ENCODE assay signal across 8 mouse cellular contexts in the genomic region with DNA sequence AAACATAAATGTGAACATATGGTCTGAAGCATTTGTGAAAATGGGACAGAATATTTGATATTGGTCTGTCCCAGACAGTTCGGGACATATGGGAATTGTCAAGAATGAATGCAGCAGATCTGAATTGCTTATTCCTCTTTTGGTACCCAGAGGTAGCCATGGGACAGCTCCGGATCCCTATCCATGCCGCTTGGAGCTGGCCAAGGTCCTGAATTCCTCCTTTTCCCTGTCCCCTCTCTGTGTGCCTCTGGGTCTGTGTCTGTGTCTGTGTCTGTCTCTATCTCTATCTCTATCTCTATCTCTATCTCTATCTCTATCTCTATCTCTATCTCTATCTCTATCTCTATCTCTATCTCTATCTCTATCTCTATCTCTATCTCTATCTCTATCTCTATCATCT.
DNase-seq lines count a peak whose midpoint lies in the region; ATAC-seq and TF ChIP-seq lines count a peak whose summit lies in the region.
"Not testable (repeated sequence)": the region's sequence is repeated elsewhere in the genome, so short reads cannot be mapped to it uniquely, and the experiment has no call there.

No protein-coding gene starts in this region.

- H3K4me3 ChIP-seq in gastrocnemius, adult 2 months; hindbrain, embryonic 11.5 days (ENCODE audit: low read depth, low read length); lung, embryonic 16.5 days (ENCODE audit: low read length): not testable (repeated sequence)

- DNase-seq in R1 (ENCODE audit: low read depth, low spot score), result peak; percentile 60
- DNase-seq in cerebellum, postnatal 14 days, result peak; percentile 5 to 9
- peak; percentile 38 for DNase-seq in gastrocnemius, adult 2 months
- DNase-seq in hindbrain, embryonic 11.5 days (ENCODE audit: low spot score), result peak; percentile 72
- DNase-seq in kidney, postnatal 14 days, result peak; percentile 73
- DNase-seq in ovary, adult 18-20 months (ENCODE audit: low spot score), result peak; percentile 8
- peak; percentile 6 to 12 for DNase-seq in urinary bladder, adult 18-20 months (ENCODE audit: low spot score in 2 of 2)

- not testable (repeated sequence) for H3K9me3 ChIP-seq in hindbrain, embryonic 11.5 days (ENCODE audit: control insufficient read depth, low read length); lung, embryonic 16.5 days (ENCODE audit: control insufficient read depth, low read length)

- H3K36me3 ChIP-seq in hindbrain, embryonic 11.5 days (ENCODE audit: control insufficient read depth, insufficient read depth, low read length); lung, embryonic 16.5 days (ENCODE audit: control insufficient read depth, insufficient read depth, low read length): not testable (repeated sequence)

- not testable (repeated sequence) for H3K4me2 ChIP-seq in hindbrain, embryonic 11.5 days (replicated peaks; ENCODE audit: low read depth, low read length); lung, embryonic 16.5 days (ENCODE audit: low read depth, low read length)

- not testable (repeated sequence) for ATAC-seq in hindbrain, embryonic 11.5 days (ENCODE audit: low FRiP score)
- 0 out of 2 replicates have a peak, but pooled peaks have one; percentile 52 for ATAC-seq in lung, embryonic 16.5 days (ENCODE audit: low read depth)

- H3K4me1 ChIP-seq in hindbrain, embryonic 11.5 days (replicated peaks; ENCODE audit: control insufficient read depth, insufficient read depth, low read length); lung, embryonic 16.5 days (replicated peaks; ENCODE audit: control insufficient read depth, insufficient read depth, low read length): not testable (repeated sequence)

- not testable (repeated sequence) for H3K9ac ChIP-seq in hindbrain, embryonic 11.5 days (ENCODE audit: low read depth, low read length); lung, embryonic 16.5 days (ENCODE audit: low read length)

- intact Hi-C loops in gastrocnemius, adult 2 months (cut with DNase I), result not testable (repeated sequence)

- WGBS in hindbrain, embryonic 11.5 days, result 37% methylated on average over 3 of the region's 3 CpGs
- WGBS in lung, embryonic 16.5 days, result 11% methylated on average over 3 of the region's 3 CpGs

- not testable (repeated sequence) for TF ChIP-seq CTCF in gastrocnemius, adult 2 months (IDR thresholded peaks at IDR 0.05)

- H3K27me3 ChIP-seq in hindbrain, embryonic 11.5 days (ENCODE audit: control insufficient read depth, insufficient read depth, low read length); lung, embryonic 16.5 days (ENCODE audit: control insufficient read depth, insufficient read depth, low read depth, low read length): not testable (repeated sequence)

- not testable (repeated sequence) for H3K27ac ChIP-seq in gastrocnemius, adult 2 months; hindbrain, embryonic 11.5 days (ENCODE audit: low read depth, low read length); lung, embryonic 16.5 days (ENCODE audit: low read length)

Comparison
In these comparisons a context has a peak if more than half of its experiments do, and no peak if none do; other contexts are left out.
1. DNase-seq: peak in every context shown above with its lines; median percentile 73 in kidney, postnatal 14 days; 72 in hindbrain, embryonic 11.5 days; 60 in R1; 38 in gastrocnemius, adult 2 months; 9 in urinary bladder, adult 18-20 months; 8 in ovary, adult 18-20 months; 7 in cerebellum, postnatal 14 days.